Comparison of ENCODE assay signal across 20 mouse cellular contexts in genomic region chr11:66911811-66912210, GRCm38 (mm10). TPM values are rescaled to one million over a fixed set of nuclear protein-coding genes. Genes with fewer than 3 reads are reported as not detected.
DNase-seq lines count a peak whose midpoint lies in the region; ATAC-seq lines count a peak whose summit lies in the region.
"Had no signal": no experiment of that assay in that cellular context is flagged by ENCODE, and none has a peak within 500 bp of the region (broad histone marks: within the 10 kb centered on the region; RNA-seq: fewer than 3 reads in every experiment).

Pirt (plus strand) TSS chr11:66911981.

- peak; percentile 9 to 15 for DNase-seq in heart, adult 18-20 months
- no peak for DNase-seq in heart, adult 9 months (ENCODE audit: low spot score in 2 of 2)
- peak; percentile 7 for DNase-seq in 3134 (ENCODE audit: extremely low read depth, insufficient read length, low spot score)
- DNase-seq in adrenal gland, postnatal 25 days: no peak
- peak; percentile 57 for DNase-seq in heart, postnatal 4 days
- no peak for DNase-seq in spleen, adult 12 weeks (ENCODE audit: low spot score)
- no peak for DNase-seq in midbrain, embryonic 14.5 days
- DNase-seq: cerebellum, adult 11-12 months; gastrocnemius, adult 2 months; layer of hippocampus, postnatal 36 days; right cerebral cortex, adult 18-20 months; thymus, postnatal 4 days had no signal

- no peaks in the 10 kb centered on the region for H3K36me3 ChIP-seq in midbrain, embryonic 14.5 days (ENCODE audit: control insufficient read depth, insufficient read depth, low read length)
- H3K36me3 ChIP-seq: embryonic facial prominence, embryonic 10.5 days; forebrain, embryonic 12.5 days; hindbrain, embryonic 15.5 days; limb, embryonic 13.5 days had no signal

- H3K4me2 ChIP-seq in midbrain, embryonic 14.5 days (ENCODE audit: low read length): no peak within 1 kb of the TSS
- H3K4me2 ChIP-seq: forebrain, embryonic 12.5 days; hindbrain, embryonic 15.5 days; limb, embryonic 13.5 days had no signal

- no peak within 1 kb of the TSS for H3K27ac ChIP-seq in midbrain, embryonic 14.5 days (replicated peaks; ENCODE audit: low read depth, low read length)
- H3K27ac ChIP-seq: embryonic facial prominence, embryonic 10.5 days; forebrain, embryonic 12.5 days; gastrocnemius, adult 2 months; hindbrain, embryonic 15.5 days; kidney, postnatal 0 days; limb, embryonic 13.5 days had no signal

- 57% methylated on average over 10 of the region's 10 CpGs for WGBS in midbrain, embryonic 14.5 days

- H3K9me3 ChIP-seq in midbrain, embryonic 14.5 days (ENCODE audit: control insufficient read depth, low read length): no peaks in the 10 kb centered on the region
- H3K9me3 ChIP-seq: embryonic facial prominence, embryonic 10.5 days; forebrain, embryonic 12.5 days; hindbrain, embryonic 15.5 days; limb, embryonic 13.5 days had no signal

- H3K9ac ChIP-seq in midbrain, embryonic 14.5 days (replicated peaks; ENCODE audit: low read length): no peak within 1 kb of the TSS
- H3K9ac ChIP-seq: forebrain, embryonic 12.5 days; hindbrain, embryonic 15.5 days; limb, embryonic 13.5 days had no signal

- no peaks in the 10 kb centered on the region for H3K4me1 ChIP-seq in midbrain, embryonic 14.5 days (ENCODE audit: control insufficient read depth, insufficient read depth, low read length)
- H3K4me1 ChIP-seq: embryonic facial prominence, embryonic 10.5 days; forebrain, embryonic 12.5 days; hindbrain, embryonic 15.5 days; limb, embryonic 13.5 days had no signal

- H3K4me3 ChIP-seq in midbrain, embryonic 14.5 days (replicated peaks; ENCODE audit: low read depth, low read length): no peak within 1 kb of the TSS
- H3K4me3 ChIP-seq: embryonic facial prominence, embryonic 10.5 days; forebrain, embryonic 12.5 days; gastrocnemius, adult 2 months; hindbrain, embryonic 15.5 days; limb, embryonic 13.5 days; myocyte had no signal

- no peaks in the 10 kb centered on the region for H3K27me3 ChIP-seq in midbrain, embryonic 14.5 days (ENCODE audit: control insufficient read depth, insufficient read depth, low read length)
- H3K27me3 ChIP-seq: hindbrain, embryonic 15.5 days had no signal

- ATAC-seq in megakaryocyte, adult 5-6 weeks (ENCODE audit: poor library complexity, severe bottlenecking): no peak
- ATAC-seq in midbrain, embryonic 14.5 days (ENCODE audit: low FRiP score, low TSS enrichment): no peak

RNA-seq across cellular contexts. Expression of gene Pirt, which starts in this region (rescaled TPM):
- total RNA-seq in heart, adult 18-20 months (2021): 1 to 10 TPM; 2.6 to 4.4 TPM
- total RNA-seq in adrenal gland, postnatal 25 days (2021): 7.1 and 12.1 TPM in 2 replicates
- 10 to 100 TPM; 32.0 to 36.6 TPM for total RNA-seq in heart, postnatal 4 days (2021)
- total RNA-seq in megakaryocyte, adult 5-6 weeks (2015): not detected in 2 replicates
- not detected in 2 replicates for total RNA-seq in megakaryocyte, adult 5-6 weeks (2017)
- 0.80 and 0.89 TPM in 2 replicates for polyA plus RNA-seq in midbrain, embryonic 14.5 days (2014; fragmentation: Nextera tagmentation; extraction: Ambion mirVana)
- polyA plus RNA-seq: C2C12, myocyte had no signal

Comparison
In these comparisons a context has a peak if more than half of its experiments do, and no peak if none do; other contexts are left out.
1. DNase-seq: peak in heart, adult 18-20 months (2 of 2), 3134 (single experiment) and heart, postnatal 4 days (single experiment); none in heart, adult 9 months (0 of 2), adrenal gland, postnatal 25 days (single experiment), spleen, adult 12 weeks (single experiment) and midbrain, embryonic 14.5 days (single experiment).